Mouse (Mus musculus) lung, postnatal 36 days (tissue): Measurements from ENCODE around the gene Pdyn.

Experiments used
- DNase-seq: peaks from one replicate; pipeline ENCODE4 v3.0.0; 2022; ENCODE audit warnings: mixed read lengths

The Pdyn gene

DNA sequence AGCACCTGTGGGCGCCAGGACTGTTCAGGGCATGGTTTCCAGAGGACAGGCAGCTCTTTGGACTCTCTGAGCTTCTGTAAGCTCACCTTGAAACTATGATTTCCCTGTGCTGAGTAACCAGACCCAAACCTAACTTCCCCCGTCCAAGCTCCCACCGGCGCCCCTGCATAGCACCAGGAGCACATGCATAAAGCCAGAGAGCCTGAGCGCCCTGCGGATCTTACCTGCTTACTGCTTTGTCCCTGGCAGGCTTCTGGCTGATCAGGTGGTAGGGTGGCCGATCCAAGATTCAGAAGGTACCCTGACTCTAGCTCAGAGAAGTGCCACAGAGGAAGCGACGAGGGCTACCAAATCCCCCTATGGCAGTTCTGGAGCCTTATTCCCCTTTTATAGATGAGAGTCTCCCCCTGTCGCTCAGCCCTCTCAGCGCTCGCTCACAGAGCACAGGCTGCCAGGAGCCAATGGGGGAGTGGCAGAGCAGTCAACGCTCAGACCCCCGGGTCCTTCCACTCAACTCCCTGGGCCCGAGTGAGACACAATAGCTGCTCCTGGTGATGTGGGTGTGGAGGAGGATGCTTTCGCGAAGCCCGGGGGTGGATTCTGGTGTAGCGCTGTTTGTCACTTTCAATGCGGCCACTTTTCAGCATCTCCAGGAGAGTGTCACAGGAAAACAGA, at the start of gene Pdyn:
Pdyn (minus strand) TSS at position 361 of the 675 bp plus-strand sequence.
- no peak for DNase-seq

DNA sequence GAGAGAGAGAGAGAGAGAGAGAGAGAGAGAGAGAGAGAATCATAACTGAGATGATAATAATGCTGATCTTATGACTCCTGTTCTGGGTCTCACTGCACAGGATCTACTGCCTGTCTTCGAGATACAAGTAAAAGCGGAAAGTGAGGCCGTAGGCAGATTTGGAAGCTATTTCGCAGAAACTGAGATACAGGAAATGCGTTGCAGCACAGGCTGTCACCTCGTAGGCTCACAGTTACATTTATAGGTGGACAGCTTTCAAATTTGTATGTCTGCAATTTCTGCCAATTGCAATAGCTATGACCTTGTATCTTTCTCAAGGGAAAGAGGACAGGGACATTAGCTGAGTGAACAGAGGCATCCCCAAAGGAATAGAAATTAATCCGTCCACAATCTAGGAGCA, 42.4 kb upstream of the Pdyn start:
- no peak for DNase-seq

DNA sequence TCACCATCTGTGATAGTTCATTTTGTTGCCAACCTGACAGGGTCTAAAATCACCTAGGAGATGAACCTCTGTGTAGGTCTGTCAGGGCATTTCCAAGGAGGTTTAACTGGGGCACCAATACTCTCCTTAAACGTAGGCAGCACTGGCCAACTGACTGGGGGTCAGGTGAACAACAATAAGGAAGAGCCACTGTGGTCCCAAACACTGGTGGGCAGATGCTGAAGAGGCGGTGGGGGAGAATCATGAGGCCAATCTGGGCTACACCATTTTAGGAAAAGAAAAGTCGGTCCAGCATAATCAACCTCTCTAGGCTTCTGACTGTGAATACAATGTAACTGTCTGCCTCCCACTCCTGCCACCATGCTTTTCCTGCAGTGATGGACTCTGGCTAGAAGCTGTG, 40.9 kb upstream of the Pdyn start:
- no peak for DNase-seq

DNA sequence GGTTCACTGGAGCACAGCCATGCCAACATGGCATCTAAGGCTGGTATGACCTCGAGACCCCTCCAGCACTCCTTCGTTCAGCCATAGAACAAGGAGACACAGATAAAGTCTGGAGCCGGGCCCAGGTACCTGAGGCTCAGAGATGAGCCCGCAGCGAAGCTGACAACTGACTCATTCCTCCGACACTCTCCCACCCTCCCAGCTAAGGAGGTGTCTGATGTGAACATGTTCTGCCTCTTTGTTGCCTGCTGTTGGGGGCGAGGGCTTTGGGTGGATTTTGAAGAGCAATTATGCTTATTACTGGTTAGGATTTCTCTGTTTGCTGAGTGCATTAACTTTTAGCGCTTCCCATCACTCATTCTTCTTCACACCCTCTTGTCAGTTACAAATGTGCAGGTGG, 34.4 kb upstream of the Pdyn start:
- DNase-seq: no peak

DNA sequence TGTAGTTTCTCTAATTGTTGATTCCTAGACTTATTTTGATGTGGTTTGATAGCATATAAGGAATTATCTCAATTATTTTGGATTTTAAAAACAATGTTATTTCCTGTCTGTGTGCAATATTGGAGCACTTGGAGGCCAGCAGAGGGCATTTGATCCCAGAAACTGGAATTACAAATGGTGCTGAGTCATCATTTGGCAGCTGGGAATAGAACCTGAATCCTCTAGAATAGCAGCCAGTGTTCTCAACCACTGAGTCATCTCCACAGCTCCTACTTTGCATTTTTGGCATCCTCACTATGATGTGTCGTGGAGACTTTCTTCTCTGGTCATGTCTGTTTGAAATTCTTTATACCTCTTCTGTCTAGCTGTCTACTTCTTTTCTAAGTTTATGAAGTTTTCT, 30.0 kb upstream of the Pdyn start:
- DNase-seq: peak; percentile 26

DNA sequence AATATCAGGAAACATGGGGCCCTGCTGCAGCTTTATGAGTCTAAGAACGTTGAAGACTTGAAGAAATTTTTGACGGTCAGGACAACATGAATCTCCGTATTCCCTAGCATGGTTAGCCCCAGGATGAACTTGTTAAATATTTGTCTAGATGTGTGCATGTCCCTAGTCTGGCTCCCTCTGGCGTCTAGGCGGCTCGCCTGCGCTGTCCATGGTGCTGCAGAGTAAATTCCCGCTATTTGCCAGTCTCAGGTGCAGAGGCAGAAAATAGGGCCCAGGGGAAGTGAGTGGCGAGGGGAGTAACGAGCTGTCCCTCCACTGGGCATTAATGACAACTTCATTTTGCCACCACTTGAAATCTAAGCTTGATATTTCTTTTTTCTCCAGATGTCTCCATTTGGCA, 16.0 kb upstream of the Pdyn start:
- peak; percentile 59 for DNase-seq

DNA sequence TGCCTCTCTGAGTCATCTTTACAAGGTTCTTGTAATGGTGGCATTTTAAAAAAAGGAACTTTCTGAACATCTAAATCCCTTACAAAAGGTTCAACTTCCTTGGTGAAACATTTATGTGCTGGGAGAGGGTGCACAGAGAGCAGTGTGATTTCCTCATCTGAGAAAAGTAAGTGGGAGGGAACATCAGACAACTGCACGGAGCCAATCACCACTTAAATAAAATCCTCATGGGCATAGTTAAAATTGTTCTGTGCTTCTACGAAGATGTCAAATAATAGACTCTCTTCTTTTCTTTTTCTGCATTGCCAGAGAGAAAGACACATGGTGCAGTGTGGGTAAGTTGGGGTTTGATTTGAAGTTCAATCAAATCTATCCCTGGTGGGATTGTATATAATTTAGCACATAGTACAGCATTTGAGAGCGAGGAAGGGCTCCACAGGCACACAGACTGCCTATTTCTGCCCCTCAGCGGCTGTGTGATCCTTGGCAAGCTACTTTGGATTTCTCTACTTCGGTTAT, 13.4 kb upstream of the Pdyn start:
- DNase-seq: no peak

DNA sequence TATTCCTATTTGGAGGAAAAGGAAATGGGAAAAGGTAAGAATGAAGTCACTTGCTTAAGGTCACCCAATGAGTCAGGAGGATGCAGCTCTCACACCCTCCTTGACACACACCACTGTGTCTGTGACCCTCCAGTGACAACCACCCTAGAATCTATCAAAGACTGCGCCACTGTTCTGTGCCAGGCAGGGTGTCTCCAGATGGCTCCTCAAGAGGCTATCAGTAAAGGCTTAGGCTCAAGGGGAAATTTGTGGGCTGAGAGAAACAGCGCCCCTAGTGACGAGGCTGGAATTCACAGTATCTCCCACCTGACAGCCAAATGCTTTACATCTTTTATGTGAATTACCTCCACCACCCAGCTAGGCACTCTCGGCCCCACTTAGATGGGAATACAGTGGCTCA, 3.6 kb downstream of the Pdyn start:
- peak; percentile 44 for DNase-seq

DNA sequence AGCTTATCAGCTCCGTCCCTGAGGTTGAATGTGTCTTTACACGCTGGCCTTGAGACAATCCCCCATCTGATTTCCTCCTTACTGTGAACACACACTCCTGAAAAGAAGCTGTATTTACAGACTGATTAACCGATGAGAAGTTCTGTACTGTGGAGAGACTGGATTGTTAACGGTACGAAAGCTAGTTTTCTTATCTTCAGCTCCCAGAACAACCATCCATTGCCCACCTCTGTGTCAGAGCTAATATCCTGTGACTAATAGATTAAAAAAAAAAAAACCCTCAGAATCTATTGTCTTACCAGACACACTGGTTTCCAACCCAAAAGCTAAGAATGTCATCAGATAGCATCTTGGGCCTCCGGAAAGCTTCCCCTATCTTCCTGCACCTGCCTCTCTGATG, 5.3 kb downstream of the Pdyn start:
- no peak for DNase-seq

DNA sequence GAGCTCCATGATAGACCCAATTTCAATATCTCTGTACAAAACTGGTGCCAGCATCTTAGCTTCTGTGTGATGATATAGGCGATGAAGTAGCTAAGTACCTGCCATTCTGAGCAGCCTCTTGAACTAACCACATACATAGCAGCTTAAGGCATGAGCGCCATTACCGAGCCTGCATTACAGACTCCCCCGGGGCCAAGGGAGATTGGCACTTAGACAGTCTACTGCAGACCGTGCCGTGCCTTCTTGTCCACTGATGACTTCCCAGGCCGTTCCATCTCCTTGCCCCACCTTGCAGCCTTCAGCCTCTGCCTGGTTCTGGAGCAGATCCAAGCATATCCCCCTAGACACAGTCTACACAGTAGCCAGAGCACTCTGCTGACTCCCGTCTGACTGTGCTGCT, 7.0 kb downstream of the Pdyn start:
- no peak for DNase-seq

DNA sequence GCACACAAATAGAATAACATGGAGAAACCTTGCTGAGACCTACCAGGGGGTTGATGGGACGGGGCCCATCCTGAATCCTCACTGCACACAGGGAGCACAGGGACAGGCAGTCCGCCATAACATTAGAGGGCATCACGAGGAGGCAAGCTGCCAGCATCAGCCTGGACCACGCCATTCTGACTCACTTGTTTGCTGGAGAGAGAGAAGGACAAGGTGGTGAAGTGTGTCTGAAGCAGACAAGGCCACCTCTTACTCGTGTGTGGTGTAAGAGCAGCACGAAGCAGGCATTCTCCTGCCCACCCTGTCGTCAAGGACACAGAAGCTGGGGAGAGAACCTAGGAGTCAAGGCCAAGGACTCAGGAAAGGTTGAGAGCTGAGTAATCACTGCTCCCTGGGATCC, 9.9 kb downstream of the Pdyn start:
- no peak for DNase-seq

DNA sequence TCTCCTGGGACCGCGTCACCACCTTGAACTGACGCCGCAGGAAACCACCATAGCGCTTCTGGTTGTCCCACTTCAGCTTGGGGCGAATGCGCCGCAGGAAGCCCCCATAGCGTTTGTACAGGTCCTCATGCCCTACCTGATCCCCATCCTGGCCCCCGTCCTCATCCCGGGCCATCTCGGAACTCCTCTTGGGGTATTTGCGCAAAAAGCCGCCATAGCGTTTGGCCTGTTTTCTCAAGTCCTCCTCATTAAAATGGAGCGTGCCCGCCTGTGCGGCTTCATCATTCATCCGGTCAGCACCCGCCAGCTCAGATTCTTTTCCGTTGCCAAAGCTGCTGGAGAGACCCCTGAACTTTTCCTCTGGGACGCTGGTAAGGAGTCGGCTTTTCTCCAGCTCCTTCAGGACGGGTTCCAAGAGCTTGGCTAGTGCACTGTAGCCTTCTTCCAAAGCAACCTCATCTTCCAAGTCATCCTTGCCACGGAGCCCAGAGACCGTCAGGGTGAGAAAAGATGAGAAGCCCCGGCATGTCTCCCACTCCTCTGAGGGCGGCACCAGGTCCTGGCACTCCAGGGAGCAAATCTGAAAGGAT, 11.5 kb downstream of the Pdyn start:
- DNase-seq: no peak

DNA sequence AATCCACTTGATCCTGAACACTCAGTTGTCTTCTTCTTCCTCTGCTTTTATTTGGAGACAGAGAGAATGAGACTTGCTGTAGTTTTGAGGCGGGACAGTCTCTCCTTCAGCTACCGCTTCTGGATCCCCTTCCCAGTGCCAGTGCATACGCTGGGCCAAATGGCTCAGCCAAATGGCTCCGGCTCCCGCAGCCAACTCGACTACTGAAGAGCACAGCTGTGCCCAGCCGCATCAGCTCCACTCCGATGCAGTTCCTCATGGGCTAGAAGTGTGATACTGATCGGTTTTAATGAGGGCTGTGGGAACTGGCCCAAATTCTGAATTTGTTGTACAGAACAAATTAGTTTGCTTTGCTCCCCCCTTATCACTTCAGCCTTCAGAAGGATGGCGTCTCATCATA, 12.7 kb downstream of the Pdyn start:
- peak; percentile 9 for DNase-seq

DNA sequence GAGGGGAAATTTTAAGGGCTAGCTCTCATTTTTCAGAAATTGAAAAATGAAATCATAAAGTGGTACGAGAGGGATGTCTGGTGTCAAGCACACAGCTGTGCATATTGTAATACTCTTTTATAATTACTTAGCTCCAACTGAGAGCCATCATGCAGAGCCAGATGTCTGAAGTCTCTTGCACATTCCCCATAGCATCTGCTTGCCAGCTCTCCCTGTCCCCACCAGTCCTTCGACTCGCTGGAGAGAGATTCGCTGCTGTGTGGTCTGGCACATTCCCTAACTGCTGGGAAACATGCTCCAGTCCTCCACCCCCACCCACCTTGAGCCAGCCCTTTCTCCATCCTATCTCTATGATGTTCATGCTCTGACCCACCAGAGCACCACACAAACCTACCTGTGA, 15.6 kb downstream of the Pdyn start:
- peak; percentile 14 for DNase-seq

DNA sequence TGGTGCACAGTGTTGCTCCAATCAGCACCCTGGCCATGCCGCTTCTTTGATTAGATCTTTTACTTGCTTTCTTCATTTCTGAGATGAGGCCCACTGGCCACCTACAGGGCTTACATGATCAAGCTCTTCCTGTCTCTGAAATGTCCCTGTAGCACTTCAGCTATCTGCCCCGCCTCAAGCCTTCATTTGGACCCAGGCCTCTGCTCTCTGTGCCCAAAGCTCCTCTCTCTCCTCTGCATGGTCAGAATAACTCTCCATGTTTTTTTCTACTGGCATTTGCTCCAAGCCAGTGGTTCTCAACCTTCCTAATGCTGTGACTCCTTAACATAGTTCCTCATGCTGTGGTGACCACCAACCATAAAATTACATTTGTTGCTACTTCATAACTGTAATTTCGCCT, 19.4 kb downstream of the Pdyn start:
- no peak for DNase-seq

DNA sequence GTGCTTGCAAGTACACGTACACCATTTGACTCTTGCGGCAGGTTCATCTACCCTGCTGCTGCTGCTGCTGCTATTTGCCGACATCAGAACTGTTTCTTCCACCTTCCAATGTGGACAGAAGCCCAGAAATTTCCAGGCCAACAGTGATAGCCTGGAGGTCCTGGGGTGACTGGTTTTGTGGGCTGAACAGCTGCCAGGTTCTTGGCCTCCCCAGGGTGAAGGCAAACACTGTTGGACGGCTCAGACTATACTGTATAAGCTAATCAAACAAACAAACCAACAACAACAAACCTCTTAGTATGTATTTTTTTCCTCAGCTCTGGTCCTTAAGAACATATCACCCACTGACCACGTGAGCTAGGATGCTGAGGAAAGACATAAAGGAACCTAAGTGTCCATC, 20.6 kb downstream of the Pdyn start:
- DNase-seq: no peak

DNA sequence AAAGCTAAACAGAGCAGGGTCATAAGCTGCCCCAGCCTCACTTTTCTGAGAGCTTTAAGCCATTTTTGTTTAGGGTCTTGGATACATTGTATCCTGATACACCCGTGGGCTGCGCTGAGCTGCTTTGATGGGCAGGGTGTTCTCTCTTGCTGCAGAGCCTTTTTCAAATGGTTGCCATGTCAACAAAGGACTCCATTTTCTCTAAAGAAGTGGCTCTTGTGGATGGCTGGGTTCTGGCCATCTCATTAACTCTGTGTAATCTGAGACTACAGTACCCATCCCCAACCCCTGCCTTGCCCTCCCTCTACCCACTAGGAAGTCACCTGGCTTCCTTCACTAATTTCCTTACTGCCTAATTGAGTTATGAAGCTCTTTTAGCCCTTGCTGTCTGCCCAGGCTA, 22.0 kb downstream of the Pdyn start:
- DNase-seq: no peak

DNA sequence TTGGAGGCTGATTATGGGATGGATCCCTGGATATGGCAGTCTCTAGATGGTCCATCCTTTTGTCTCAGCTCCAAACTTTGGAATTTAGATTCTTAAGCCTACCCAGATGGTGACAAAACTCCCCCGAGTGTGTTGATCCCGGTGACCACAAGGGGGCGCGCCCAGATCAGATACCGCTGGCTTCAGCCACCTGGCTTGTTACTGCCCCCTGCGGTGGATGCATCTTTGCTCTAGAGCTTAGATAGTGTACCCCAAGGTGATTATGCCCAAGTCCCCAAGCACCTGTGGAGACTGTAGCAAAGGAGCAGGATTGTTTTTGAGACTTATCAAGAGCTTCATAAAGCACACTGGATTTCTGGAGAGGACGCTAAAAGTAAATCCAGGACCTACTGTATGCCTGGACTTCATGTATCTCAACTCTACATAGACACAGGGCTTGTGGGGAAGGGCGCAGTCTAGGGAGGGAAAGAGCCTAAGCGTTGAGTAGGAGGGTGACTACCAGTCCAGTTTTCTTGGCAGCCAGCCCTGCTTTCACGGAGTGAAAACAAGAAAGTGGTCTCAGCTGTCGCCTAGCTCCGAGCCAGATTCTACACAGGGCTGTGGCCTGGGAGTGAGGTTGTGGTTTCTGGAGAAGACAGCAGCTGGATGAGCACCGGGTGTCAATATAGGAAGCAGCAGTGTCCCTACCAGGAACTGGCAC, 24.6 kb downstream of the Pdyn start:
- DNase-seq: peak; percentile 87

DNA sequence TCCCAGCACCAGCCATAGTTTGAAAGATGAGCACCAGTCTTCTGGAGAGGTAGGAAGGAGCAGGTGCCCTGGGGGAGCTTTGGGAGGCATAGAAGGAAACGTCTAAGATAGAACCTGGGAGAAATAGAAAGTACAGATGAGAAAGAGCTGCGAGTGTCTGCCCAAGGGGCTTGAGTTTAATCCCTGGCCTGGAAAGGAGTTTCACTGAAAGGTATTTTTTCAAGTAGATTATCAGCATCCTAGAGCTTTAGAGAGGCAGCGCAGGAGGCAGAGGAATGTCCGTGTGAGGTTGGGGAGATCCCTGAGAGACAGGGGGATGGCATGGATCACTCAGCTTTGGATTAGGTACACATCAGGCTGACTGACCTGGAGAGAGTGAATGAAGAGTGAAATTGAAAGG, 27.7 kb downstream of the Pdyn start:
- no peak for DNase-seq

DNA sequence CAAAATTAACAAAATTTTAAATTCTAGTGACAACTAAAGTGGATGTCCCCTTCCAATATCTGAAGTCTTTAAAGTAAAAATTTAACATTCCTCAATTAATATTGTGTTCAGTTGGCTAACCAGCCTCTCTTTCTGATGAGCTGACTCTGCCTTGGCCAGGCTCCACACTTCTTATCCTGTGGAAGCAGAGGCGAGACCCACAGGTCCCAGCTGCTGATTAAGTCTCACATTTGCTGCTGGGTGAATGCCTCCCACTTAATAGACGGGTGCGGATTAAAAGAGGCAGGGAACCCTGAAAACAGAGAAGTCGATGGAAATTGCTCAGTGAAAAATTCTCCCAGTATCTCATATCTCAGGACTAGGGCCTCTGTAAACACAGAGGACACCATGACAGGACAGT, 37.2 kb downstream of the Pdyn start:
- peak; percentile 42 for DNase-seq

DNA sequence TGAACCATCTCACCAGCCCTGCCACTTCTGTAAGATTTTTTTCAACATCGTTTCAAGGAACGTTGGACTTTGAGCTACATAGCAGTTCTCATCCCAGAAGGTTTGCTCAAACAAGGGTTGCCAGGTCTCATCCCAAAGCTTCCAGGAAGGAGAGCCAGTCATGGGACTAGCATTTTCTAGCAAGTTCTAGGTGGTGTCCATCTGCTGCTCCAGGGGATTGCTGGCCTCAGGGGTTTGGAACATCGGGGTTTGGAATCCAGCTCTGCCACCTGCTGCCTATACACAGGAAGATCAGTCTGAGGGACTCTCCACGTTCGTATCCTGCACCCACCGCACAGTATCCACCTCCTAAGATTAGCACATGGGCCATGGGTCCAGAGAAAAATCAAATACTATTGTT, 39.6 kb downstream of the Pdyn start:
- DNase-seq: peak; percentile 14

DNA sequence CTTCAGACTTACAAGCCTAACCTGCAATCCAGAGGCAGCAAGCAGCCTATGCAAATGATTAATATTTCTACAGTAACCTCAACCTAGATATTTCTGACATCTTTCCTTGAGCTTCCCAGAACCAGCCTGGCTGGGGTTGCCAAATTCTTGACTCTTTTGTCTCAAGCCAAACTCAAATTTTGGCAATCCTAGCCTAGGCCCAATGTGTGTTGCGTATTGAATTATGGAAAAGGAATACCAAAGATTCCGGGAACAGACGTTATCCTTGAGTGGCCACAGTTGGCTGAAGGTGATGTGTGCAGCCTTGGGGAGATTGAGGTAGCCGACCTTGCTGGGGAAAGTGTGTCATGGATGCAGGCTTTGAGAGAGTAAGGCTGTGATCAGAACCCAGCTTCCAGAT, 40.8 kb downstream of the Pdyn start:
- DNase-seq: no peak

DNA sequence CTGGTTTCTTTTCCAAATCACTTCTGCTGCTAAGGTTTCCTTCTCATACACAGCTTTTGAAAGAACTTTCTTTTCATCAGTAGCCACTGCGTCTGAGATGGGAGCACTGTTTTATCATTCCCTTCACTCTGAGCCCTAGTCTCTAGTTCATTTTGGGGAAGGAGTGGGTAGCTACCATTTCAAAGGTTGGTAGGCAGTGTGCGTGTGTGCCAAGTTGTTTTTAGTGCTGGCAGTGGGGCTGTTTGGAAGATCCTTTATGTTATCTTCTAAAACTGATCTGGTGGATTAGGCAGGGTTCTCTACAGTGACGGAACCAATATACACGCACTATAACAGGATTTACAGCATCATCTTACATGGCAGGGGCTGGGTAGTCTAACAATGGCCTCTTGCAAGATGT, 44.6 kb downstream of the Pdyn start:
- DNase-seq: no peak

DNA sequence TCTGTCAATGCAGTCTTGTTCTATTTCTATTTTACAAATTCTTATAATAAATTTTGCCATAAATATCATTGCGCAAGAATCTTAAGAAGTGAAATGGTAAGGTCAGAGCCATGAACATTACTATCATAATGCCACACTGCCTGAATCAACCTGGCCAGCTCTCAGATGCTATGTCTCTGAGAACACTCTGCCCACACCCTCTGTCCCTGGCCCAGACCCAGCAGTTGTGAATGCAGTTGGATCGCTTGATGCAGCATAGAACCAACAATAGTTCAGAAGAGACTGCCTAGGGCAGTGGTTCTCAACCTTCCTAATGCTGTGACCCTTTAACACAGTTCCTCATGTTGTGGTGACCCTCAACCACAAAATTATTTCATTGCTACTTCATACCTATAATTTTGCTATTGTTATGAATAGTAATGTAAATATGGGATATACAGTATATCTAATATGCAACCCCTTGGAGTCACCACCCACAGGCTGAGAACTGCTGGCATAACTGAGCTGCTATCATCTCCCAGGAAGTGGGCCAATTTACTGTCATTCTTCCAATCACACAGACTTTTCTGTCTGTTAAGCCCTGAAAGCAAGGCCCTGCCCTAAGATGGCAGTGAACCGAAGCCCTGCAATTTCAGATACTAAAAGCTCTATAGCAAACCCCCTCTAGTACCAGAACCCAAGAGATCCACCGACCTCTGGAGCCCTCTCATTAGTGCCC, 45.3 kb downstream of the Pdyn start:
- DNase-seq: peak; percentile 32
